Mouse (Mus musculus) left cerebral cortex, adult 8-10 months (tissue): Measurements from ENCODE around the gene Selenoh. TPM values are rescaled to one million over a fixed set of nuclear protein-coding genes. Genes with fewer than 3 reads are reported as not detected.

Experiments
- DNase-seq, 2 experiments: peaks; one replicate each; pipeline ENCODE4 v3.0.0; 2022; ENCODE audit warnings: low spot score in 2 of 2
- total RNA-seq, 4 experiments: library from RNA; stranded (reverse); gene quantifications; 2 replicates each; pipeline ENCODE4 v1.2.4; 2022

Gene Selenoh
- total RNA-seq, 4 experiments from 2014 or later: 31.1 to 43.1 (median 34.4) TPM

DNA sequence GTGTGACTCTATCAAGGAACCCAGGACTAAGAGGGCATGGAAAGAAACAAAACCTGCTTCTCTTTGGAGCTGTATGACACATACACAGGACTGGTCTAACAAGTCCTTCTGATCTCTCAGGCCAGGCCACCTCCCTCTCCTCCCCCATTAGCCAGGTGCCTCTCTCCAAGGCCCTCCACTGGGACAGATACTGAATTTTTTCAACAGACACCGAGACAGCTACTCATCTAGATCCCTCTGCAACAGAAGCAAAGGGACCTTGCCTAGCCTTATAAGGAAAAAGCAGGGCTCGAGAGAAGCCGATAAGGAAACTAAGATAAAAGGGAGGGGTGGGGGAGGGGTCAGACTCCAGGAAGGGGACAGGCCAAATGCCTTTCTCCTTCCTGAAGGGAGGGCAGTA, 37.6 kb downstream of the Selenoh start:
- DNase-seq: no peak

DNA sequence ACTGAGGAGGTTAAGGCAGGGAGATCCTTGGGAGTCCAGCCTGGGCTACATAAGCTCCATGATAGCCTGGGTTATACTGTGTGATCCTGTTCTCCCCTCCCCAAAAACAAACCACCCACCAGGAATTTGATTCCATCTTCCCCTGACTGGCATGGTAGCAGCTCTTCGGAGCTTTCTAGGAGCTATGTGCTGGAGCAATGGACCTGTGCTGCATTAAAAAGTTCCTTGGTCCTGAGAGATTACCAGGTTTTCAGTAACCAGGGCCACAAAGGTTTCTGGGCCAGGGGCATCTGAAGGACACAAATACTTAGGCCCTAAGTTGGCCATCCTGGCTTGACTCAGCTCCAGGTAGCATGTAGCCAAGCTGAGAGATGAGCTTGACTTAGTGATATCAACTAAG, 38.6 kb downstream of the Selenoh start:
- DNase-seq: no peak

DNA sequence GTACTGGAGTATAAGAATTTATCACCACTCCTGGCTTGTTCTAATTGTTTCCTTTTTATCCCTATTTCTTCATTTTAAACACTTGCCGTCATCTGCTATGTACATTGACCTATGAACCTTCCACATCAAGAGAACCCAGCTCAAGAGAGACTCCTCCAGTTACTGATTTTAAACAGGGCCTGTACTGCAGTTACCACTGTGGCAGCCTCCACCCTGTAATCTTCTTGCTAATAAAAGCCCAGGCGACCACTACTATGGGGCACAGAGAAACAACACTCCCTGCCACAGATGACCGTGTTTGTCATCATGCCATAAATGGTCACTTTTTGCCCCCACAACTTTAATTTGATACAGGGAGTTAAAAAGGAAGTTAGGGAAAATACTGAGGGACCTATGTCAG, 43.5 kb downstream of the Selenoh start:
- DNase-seq: no peak

DNA sequence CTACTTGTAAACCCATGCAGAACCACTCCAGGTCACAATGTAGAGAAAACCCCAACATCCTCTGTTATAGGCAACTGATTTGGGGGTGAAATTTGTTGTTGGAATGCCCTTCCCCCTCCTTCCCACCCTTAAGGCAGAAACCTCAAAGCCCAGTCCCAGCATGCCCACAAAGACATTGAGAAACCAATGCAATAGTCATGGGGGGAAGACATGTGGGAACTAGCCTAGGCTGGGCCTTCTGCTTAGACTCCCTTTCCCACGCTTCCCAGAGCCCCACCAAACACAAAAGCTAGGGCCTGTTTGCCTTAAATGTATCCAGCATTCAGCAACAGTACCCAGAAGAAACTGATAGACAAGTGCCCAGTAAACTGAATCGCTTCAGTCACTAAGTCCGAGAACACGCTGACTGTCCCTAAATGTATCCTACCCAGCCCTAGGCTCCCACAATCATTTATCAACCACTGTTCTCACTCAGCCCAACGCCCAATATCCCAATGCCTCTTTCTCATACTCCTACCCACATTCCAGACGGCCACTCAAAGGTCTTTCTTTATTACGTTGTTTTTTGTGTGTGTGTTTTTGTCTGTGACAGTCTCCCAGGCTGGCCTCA, 44.1 kb downstream of the Selenoh start:
- DNase-seq: no peak

DNA sequence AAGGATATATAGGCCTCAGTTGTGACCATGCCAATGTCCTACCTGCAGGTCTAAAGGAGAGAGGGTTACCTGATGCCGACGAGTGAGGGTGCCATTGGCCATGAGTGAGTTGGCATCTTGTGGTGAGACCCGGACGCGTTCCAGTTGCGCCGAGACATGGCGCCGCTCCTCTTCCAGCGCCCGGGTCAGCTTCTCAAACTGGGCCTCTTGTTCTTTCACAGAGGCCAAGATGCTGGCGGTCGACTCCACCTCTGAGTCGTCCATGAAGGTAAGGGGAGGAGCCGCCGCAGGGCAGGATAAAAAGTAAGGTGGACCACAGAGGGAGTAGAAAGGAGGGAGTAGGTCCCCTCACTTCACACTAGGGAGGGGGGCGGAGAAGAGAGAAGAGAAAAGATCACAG, 46.4 kb downstream of the Selenoh start:
- DNase-seq: no peak

DNA sequence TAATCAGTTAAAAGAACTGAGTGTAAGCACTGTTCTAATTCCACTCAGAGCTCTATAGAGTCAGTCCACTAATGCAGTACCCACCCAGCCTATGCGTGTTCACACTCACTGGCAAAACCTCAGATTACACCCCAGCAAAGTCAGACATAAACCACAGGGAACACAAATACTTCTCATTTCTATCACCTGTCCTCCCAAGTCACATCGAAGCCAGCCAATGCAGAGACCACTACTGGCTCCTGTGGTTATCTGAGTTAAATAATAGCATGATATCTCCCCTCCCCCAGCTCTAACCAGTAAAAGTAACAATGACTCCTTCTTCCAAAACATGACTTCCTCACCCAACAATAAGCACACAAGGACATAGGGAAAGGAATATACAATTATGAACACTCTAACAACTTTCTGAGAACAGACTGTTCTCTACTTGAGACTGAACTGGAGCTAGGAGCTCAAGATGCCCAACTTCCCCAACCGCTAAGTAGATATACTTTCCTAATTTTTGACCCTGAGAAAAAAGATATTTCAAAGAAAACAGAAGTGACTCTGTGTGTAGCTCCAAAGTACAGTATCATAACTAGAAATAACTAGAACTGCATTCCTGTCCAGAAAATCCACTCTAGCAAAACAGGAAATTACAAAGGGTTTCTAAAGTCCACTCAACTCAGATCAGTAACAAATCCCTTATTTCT, 47.0 kb downstream of the Selenoh start:
- no peak for DNase-seq

DNA sequence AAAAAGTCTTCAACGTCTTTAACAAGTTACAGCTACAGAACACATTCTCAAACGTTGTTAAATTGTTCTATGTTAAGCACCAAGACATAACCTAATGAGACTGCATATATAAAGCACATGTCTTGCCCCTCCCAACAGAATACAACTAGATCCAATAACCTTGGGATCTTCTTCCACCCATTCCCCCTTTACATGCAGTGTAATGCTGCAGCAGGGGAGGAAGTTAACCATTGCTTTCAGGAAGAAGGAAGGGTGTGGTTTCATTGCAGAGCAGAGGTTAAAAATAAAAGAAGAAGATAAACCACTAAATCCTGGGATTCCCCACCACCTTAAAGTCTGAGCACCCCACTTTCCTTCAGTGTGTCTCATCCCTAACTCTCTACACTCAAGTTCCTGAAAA, 47.9 kb downstream of the Selenoh start:
- no peak for DNase-seq

DNA sequence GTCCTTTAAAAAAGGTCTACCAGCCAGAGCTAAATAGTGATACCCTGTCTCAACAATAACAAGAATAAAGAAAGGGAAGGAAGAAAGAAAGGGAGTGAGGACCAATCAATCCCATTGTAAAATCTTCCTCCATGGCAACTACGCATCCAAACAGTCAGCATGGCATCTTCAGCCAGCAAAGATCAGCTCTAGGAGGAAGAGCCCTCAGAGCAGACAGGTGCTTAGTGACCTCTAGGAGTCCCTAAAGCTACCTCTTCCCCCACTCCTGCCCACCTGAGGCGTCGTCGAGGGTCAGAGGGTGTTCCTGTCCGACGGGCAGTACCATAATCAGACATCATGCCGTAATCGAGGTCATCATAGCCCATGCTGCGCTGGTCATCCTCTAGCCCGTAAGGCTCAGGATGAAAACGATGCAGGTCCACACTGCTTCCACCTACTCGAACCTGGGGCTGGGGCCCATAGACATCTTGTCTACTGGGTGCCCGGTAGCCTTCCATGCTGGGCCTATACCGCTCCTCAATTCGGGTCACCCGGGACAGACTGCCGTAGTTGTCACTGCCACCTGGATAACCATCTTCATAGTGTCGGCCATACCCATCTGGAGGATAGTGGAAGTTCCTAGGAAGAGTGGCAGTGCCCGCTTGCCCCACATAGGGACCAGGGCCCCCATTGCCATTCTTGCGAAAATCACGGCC, 50.8 kb downstream of the Selenoh start:
- no peak for DNase-seq

Other genes with a start within 250 kb of the Selenoh start
- gene Calcrl, start 245.4 kb downstream of the Selenoh start, total RNA-seq: 1 to 10 TPM; 6.5 to 8.9 (median 7.1) TPM
- gene Tfpi, start 194.0 kb downstream of the Selenoh start, total RNA-seq: 1 to 10 TPM; 4.3 to 5.0 (median 4.3) TPM
- gene Ctnnd1, start 20.0 kb downstream of the Selenoh start, total RNA-seq: 10 to 100 TPM; 57.2 to 69.1 (median 60.0) TPM
- not detected for gene Btbd18, start 11.7 kb downstream of the Selenoh start, total RNA-seq
- 1 to 10 TPM in 1 of 4 experiments, not detected in 3; 3.6 TPM for gene Gm28635, start 7.3 kb upstream of the Selenoh start, total RNA-seq
- 10 to 100 TPM; 31.6 to 37.0 (median 32.9) TPM for gene Med19, start 7.6 kb upstream of the Selenoh start, total RNA-seq
- 100 to 1,000 TPM; 243 to 260 (median 256) TPM for gene Tmx2, start 8.4 kb upstream of the Selenoh start, total RNA-seq
- gene Zdhhc5, start 44.4 kb upstream of the Selenoh start, total RNA-seq: 10 to 100 TPM; 38.3 to 42.1 (median 40.2) TPM
- gene Clp1, start 56.6 kb upstream of the Selenoh start, total RNA-seq: 10 to 100 TPM in 2 of 4 experiments, 1 to 10 TPM in 2; 9.1 to 11.1 (median 10.3) TPM
- gene Ypel4, start 63.3 kb upstream of the Selenoh start, total RNA-seq: 10 to 100 TPM; 67.7 to 77.9 (median 74.4) TPM
- gene Gm19426, start 72.9 kb upstream of the Selenoh start, total RNA-seq: 1 to 10 TPM in 2 of 4 experiments, under 1 TPM in 2; 0.89 to 2.3 (median 1.3) TPM
- gene Serping1, start 104.7 kb upstream of the Selenoh start, total RNA-seq: 1 to 10 TPM; 6.6 to 9.6 (median 7.8) TPM
- gene Ube2l6, start 128.1 kb upstream of the Selenoh start, total RNA-seq: 1 to 10 TPM; 7.3 to 8.4 (median 7.6) TPM
- gene Smtnl1, start 151.9 kb upstream of the Selenoh start, total RNA-seq: not detected
- 10 to 100 TPM; 45.2 to 52.3 (median 46.5) TPM for gene Timm10, start 156.2 kb upstream of the Selenoh start, total RNA-seq
- under 1 TPM in 2 of 4 experiments, not detected in 2; 0.09 to 0.20 TPM for gene Slc43a1, start 168.1 kb upstream of the Selenoh start, total RNA-seq
- 10 to 100 TPM; 57.0 to 74.6 (median 70.2) TPM for gene Rtn4rl2, start 215.9 kb upstream of the Selenoh start, total RNA-seq